Comparison of ENCODE assay signal across 21 mouse cellular contexts in genomic region chr16:56794383-56795144, GRCm38 (mm10). TPM values are rescaled to one million over a fixed set of nuclear protein-coding genes. Genes with fewer than 3 reads are reported as not detected.
"Had no signal": no experiment of that assay in that cellular context is flagged by ENCODE, and none has a peak within 500 bp of the region (broad histone marks: within the 10 kb centered on the region; RNA-seq: fewer than 3 reads in every experiment).

No protein-coding gene starts in this region.

- H3K4me2 ChIP-seq: lung, embryonic 14.5 days; midbrain, embryonic 12.5 days; neural tube, embryonic 13.5 days; neural tube, embryonic 15.5 days; stomach, embryonic 15.5 days had no signal

- H3K9ac ChIP-seq: lung, embryonic 14.5 days; midbrain, embryonic 12.5 days; neural tube, embryonic 13.5 days; neural tube, embryonic 15.5 days; stomach, embryonic 15.5 days had no signal

- H3K36me3 ChIP-seq: midbrain, embryonic 10.5 days; midbrain, embryonic 12.5 days; neural tube, embryonic 13.5 days; neural tube, embryonic 15.5 days; stomach, embryonic 15.5 days had no signal

- DNase-seq: lung, adult 18-20 months; lung, embryonic 14.5 days; lung, postnatal 10 days; lung, postnatal 4 days; midbrain, embryonic 14.5 days; right cerebral cortex, adult 18-20 months; right cerebral cortex, postnatal 25 days; right cerebral cortex, postnatal 4 days; thymus, adult 18-20 months; thymus, postnatal 14 days; thymus, postnatal 36 days had no signal

- ATAC-seq: midbrain, embryonic 16.5 days had no signal

- H3K9me3 ChIP-seq: midbrain, embryonic 10.5 days; midbrain, embryonic 12.5 days; neural tube, embryonic 13.5 days; neural tube, embryonic 15.5 days; stomach, embryonic 15.5 days had no signal

- H3K27ac ChIP-seq: midbrain, embryonic 10.5 days; midbrain, embryonic 12.5 days; neural tube, embryonic 13.5 days; neural tube, embryonic 15.5 days; stomach, embryonic 15.5 days; stomach, postnatal 0 days had no signal

- H3K4me3 ChIP-seq: midbrain, embryonic 10.5 days; midbrain, embryonic 12.5 days; myocyte; neural tube, embryonic 13.5 days; neural tube, embryonic 15.5 days; stomach, embryonic 15.5 days had no signal

- H3K4me1 ChIP-seq: midbrain, embryonic 10.5 days; midbrain, embryonic 12.5 days; neural tube, embryonic 13.5 days; neural tube, embryonic 15.5 days; stomach, embryonic 15.5 days had no signal

- H3K27me3 ChIP-seq: midbrain, embryonic 12.5 days; neural tube, embryonic 13.5 days; neural tube, embryonic 15.5 days; stomach, embryonic 15.5 days had no signal

RNA-seq across cellular contexts. Expression of gene Adgrg7, which starts 1.1 kb away (rescaled TPM):
- polyA plus RNA-seq: lung, embryonic 14.5 days; lung, embryonic 16.5 days; midbrain, embryonic 10.5 days; midbrain, embryonic 12.5 days; midbrain, embryonic 14.5 days; midbrain, embryonic 16.5 days; myocyte; neural tube, embryonic 11.5 days; neural tube, embryonic 13.5 days; neural tube, embryonic 15.5 days; stomach, postnatal 0 days had no signal
